Mouse (Mus musculus): ENCODE data around the gene Aff1.

Aff1 gene

DNA sequence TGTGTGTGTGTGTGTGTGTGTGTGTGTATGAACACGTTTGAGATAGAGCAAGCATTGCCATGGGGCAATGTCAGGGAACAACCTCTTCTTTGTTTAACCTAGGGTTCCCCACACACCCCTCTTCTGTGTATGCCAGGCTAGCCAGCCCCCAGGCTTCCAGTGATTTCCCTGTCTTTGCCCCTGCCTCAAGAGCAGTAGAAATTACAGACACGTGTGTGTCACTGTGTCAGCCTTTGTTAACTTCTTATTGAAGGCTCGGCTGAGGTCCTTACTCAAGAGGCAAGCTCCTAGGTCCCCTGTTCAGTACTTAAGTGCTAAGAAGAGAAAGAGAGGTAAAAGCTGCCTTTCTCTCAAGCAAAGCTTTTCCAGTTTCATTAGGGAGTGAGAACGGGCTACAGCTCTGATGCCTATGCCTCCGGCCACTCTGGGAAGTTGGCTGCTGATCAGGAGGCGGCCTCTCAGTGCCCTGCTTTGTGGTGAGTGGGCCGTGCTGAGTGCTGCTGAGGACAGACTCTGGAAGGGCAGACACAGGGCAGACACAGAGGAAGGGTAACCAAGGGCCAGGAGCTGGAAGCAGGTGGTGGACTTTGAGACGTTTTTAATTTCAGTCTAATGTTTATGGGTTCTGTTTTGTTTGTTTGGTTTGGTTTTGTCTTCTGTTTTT is 111.9 kb downstream of the Aff1 start:
- peak in 1 of 2 experiments; percentile 44 for DNase-seq (ENCODE audit: low spot score in 2 of 2)

DNA sequence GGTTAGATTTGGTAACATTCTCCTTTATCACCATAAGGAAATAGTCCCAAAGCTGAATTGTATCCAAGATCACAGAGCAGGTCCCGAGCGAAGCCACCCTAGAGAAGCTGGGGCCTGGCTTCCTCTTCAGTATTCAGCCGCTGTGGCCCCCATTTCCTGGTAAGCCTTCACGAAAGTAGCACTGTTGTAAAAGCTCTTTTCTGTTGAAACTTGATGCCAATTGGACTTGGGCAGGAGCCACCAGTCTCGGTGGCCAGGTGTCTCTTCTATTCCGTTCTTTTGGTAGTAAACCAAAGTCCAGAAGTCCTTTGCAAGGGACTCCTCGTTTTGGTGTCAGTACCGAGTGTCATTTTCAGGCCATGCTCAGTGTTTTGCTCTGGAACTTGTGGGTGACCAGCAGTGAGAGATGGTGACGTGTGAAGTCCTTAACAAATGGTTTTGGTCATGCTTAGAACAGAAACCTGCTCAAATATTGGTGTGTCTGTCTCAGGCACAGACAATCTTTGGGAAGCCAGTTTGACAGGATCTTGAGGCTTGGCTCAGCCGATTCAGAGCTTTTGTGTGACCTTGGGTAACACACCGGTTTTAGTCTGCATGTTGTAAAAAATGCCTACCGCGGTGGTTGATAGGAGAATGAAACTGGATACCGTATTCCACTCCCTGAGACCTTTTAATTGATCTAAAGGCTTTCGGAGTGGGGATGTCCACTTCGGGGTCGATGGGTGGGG is 114.8 kb downstream of the Aff1 start:
- no peak for DNase-seq (ENCODE audit: low spot score in 2 of 2)

DNA sequence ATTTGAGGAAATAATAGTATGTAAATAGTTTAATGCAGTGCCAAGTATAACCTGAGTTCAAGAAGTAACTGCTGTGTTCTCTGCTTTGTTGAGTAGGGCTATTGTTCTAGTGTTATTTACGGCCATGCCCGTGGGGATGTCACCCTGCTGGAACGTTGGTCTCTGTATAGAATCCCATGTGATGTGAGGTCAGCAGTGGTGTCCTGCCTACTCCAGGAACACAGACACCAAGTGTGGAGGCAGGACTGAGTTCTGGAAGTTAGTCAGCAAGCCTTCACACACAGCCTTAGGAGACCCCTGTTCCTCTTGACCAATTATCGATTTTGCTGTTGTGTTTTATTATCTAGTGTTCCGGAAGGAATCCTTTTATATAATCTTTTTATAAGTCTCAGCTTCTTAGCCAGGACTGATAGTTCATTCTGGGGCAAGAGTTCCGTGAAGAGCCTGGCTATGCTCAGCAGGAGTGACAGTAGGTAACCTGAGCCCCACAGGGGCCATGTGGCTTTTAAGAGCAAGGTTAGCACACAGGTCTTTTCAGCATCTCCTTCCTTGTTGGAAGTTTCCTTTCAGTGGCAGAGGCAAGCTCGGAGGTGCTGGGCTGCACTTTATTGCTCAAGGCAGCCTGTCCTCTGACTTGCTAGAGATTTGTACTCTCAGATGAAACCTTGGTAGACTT is 115.6 kb downstream of the Aff1 start:
- no peak for DNase-seq (ENCODE audit: low spot score in 2 of 2)

- no peak for DNase-seq (ENCODE audit: low spot score in 2 of 2)
Observed at GRCm38 (mm10) chr5:103809674-103810330, 117.6 kb downstream of the Aff1 start.

DNA sequence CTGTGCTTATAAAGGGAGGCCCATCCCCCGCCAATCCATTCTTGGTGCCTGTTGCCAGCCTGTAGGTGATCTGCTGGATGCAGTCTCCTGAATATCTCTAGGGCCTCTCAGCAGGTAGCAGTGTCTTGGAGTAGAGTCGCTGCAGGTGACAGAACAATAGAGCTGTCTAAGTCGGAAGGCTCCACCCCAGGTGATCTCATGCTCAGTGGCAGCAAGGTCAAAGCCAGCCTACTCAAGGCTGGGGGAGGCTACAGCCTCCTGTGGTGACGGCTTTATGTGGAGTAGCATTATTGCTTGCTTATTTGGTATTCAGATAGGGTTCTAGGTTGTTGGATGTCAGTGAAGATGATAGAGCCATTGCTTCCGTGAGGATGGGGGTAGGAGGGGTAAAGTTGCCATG is 121.1 kb downstream of the Aff1 start:
- no peak for DNase-seq (ENCODE audit: low spot score in 2 of 2)

- no peak for DNase-seq (ENCODE audit: low spot score in 2 of 2)
Observed at GRCm38 (mm10) chr5:103813997-103814542, 121.9 kb downstream of the Aff1 start.

DNA sequence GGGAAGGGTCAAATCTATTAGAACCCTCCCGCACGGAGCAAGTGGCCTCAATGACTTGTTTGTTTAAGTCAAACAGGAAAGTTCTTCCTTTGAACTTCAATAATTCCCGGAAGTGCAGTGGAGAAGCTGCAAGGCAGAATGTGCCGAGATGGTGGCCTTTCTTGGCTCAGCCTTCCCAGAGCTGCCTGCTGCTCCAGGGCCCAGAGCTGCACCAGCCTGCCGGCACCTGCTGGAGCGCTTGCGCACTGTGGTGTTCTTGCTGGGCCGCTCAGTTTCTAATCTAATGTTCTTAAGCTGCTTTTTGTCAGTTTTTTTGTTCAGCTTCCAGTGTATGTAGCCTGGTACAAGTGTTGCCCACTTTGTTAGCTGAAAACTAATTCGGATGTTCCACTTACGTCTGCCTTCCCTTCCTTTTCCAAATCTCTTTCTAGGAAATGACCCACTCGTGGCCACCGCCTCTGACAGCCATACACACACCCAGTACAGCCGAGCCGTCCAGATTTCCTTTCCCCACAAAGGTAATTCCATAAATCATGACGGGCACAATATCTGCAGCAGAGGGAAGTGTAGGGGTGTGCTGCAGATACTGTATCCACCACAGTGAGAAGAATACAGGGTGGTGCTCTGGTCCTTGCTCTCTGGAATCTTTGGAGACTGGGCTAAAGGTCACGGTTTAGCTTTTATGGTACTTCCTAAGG is 122.5 kb downstream of the Aff1 start:
- no peak for DNase-seq (ENCODE audit: low spot score in 2 of 2)

DNA sequence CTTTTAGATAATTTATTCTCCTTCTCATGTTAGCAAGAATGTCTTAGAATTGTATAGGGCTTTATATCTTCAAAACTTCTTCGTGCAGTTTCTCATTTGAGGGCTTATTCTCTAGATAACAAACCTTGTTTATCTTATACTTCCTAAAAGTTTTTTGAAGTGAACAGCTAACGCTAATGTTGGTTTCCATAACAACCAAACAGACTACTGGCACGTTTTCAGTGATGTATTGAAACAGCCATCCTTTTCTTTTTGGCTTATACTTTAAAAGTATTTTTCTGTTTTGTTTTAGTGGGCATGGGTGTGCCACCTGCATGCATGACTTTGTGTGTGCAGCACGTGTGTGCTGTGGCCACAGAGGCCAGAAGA is 123.1 kb downstream of the Aff1 start:
- DNase-seq (ENCODE audit: low spot score in 2 of 2): no peak

DNA sequence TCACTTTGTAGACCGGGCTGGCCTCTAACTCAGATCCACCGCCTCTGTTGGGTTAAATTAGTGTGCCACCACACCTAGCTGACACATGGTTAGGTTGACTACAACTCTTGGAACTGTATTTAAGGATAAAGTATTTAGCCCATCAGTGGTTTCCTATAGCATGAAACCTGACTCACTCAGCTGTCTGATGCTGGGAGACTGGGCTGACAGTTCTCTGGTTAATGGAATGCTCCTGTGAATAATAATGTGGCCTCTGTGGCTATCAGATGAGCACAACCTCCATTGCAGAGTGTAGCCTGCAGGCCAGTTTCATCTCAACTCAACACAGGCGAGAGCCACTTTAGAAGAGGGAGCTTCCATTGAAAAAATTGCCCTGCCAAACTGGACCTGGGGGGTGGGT is 124.5 kb downstream of the Aff1 start:
- no peak for DNase-seq (ENCODE audit: low spot score in 2 of 2)

GRCm38 (mm10) chr5:103817754-103818153 is 125.6 kb downstream of the Aff1 start:
- DNase-seq (ENCODE audit: low spot score in 2 of 2): peak; percentile 32 to 34

GRCm38 (mm10) chr5:103818602-103819001 is 126.4 kb downstream of the Aff1 start:
- DNase-seq (ENCODE audit: low spot score in 2 of 2): no peak

DNA sequence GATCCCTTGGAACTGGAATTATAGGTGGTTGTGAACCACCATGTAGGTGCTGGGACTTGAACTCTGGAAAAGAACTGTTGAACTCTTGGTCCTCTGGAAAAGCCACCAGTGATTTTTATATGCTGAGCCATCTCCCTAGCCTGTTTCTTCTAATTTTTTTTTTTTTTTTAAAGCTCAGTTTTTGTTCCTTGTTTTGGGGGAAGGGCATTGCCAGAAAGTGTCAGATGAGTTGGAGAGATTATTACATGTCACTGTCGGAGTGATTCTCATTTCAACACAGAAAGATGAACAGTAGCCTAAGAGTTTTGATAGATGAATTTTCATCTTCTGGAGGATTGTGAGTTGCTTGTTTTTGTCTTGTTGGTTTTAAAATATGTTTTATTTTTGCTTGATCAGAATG is 127.5 kb downstream of the Aff1 start:
- no peak for DNase-seq (ENCODE audit: low spot score in 2 of 2)

- no peak for DNase-seq (ENCODE audit: low spot score in 2 of 2)
Observed at GRCm38 (mm10) chr5:103821062-103821461, 128.9 kb downstream of the Aff1 start.

DNA sequence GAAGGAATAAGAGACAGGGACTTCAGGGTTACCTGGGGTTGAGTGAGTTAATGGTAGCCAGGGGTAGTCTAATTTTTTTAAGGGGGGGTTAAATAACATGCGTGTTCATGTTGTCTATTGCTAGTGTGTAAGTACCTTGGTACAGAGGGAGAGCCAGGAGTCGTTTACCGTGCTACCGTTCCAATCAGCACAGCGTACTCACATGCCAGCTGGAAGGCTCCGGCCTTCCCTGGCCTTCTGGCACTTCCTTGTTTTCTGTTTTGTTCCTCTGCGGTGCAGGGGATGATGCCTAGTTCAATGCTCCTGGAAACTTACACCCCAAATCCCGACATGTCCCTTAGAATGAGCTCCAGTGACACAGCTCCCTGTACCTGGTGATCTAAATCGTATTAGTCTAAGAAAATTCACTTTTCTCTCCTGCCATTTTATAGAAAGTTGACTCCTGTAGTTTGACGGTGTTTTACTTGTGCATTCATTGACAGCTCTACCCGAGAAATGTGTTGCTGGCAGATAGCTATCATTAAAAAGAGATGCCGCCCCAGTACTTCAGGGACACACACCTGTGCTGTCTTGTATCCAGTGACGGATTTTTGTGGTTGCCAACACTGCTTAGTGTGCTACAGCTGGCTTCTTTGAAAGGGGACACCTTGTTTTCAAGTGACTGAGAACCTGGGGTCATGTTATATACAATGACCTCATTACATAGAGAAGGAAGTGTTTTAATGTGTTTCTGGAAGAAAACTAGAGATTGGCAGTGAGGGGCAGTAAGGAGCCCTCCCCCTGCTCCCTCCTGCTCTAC is 129.5 kb downstream of the Aff1 start:
- no peak for DNase-seq (ENCODE audit: low spot score in 2 of 2)

GRCm38 (mm10) chr5:103822949-103823348 is 130.8 kb downstream of the Aff1 start:
- DNase-seq (ENCODE audit: low spot score in 2 of 2): no peak

GRCm38 (mm10) chr5:103828304-103828703 is 136.1 kb downstream of the Aff1 start:
- no peak for DNase-seq (ENCODE audit: low spot score in 2 of 2)

- no peak for DNase-seq (ENCODE audit: low spot score in 2 of 2)
Observed at GRCm38 (mm10) chr5:103828729-103829128, 136.6 kb downstream of the Aff1 start.

GRCm38 (mm10) chr5:103829158-103829557 is 137.0 kb downstream of the Aff1 start:
- no peak for DNase-seq (ENCODE audit: low spot score in 2 of 2)

- DNase-seq (ENCODE audit: low spot score in 2 of 2): no peak
Observed at GRCm38 (mm10) chr5:103830886-103831285, 138.7 kb downstream of the Aff1 start.

DNA sequence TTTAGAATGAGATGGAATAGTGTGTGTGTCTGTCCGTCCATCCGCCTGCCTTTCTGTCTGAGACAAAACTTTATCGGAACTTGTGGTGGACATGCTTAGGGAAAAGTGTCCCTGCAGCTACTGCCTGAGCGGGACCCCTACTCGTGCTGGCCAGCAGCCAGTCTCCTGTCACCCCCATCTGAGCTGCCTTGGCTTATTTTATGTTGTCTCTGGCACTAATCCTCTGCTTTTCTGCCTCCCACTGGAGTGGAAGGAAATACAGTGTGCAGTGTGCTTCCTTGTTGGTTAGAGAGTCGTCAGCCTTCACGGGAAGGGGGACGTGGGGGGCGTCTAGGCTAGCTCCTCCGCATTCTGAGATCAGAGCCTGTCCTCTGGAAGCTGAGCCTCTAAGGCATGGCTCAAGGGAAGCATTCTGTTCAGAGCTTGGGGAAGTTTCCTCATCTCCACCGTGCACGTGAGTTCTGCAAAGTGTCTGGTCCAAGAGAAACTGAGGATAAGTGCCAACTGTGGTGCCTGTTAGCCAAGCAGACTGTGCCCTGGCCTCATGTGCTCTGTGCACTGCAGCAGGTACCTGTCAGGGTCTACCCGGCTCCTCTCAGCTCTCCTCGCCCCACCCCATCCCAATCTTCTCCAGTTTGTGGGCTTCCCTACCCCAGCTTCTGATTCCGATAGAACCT is 143.4 kb downstream of the Aff1 start:
- no peak for DNase-seq (ENCODE audit: low spot score in 2 of 2)
